Mouse (Mus musculus): Measurements from ENCODE around the gene Slc23a2. TPM values are rescaled to one million over a fixed set of nuclear protein-coding genes. Genes with fewer than 3 reads are reported as not detected.

Gene Slc23a2
- polyA plus RNA-seq (2012; rRNA removed) = 3.2 and 3.6 TPM in 2 replicates

- Histone ChIP-seq H3K27me3 (ENCODE audit: control insufficient read depth, insufficient read depth, low read length) (no peaks in the 10 kb centered on the region), H3K27ac (ENCODE audit: control insufficient read depth, insufficient read depth, low read depth, low read length) (no peak within 1 kb of the TSS), H3K4me1 (ENCODE audit: control insufficient read depth, insufficient read depth, low read length) (peaks cover 10% of the 10 kb centered on the region), H3K4me3 (ENCODE audit: control insufficient read depth, low read depth, low read length) (peak within 1 kb of the TSS; percentile 89), H3K36me3 (ENCODE audit: control insufficient read depth, insufficient read depth, low read length) (no peaks in the 10 kb centered on the region)
- TF ChIP-seq POLR2A (IDR thresholded peaks at IDR 0.05; ENCODE audit: control insufficient read depth, low read depth, low read length) = 0 out of 2 replicates have a peak, but pooled peaks have one; percentile 14
- no peak for TF ChIP-seq CTCF (IDR thresholded peaks at IDR 0.05; ENCODE audit: control insufficient read depth, insufficient read depth, insufficient replicate concordance, low read depth, low read length)
These were observed at the start of gene Slc23a2 for GRCm38 (mm10) chr2:132144971-132145691. Slc23a2 (minus strand) TSS chr2:132145108.

DNA sequence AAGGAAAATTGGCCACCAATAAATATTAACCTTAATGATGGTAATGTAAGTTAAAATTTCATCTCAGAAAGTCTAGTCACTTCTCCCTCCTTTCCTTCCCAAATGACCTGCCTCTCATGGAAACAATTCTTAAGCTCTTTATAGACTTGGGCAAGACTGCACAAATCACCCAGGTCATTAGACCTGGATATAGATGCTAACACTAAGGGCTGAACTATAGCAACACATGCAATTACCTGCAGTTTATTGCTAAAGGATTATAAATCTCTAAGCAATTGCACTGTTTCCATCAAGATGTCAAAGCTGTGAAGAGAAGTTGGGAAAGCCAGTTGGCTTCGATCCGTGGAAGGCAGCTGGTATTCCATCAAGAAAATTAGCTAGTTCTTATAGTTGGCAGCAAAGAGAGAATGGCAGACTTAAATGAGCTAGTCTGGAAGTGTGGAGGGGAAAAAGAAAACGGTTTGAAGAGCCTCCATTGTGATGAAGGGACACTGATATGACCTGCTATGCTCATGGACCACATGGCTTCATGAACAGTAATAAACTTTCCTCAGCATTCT lies 45.8 kb upstream of the Slc23a2 start:
- H3K36me3 ChIP-seq (ENCODE audit: control insufficient read depth, insufficient read depth, low read length) = no peaks in the 10 kb centered on the region
- no peaks in the 10 kb centered on the region for H3K4me1 ChIP-seq (ENCODE audit: control insufficient read depth, insufficient read depth, low read length)
- H3K27me3 ChIP-seq (ENCODE audit: control insufficient read depth, insufficient read depth, low read length) = no peaks in the 10 kb centered on the region
- TF ChIP-seq POLR2A (IDR thresholded peaks at IDR 0.05; ENCODE audit: control insufficient read depth, low read depth, low read length) (no peak), CTCF (IDR thresholded peaks at IDR 0.05; ENCODE audit: control insufficient read depth, insufficient read depth, insufficient replicate concordance, low read depth, low read length) (no peak)
- no peak overlapping the region for H3K4me3 ChIP-seq (ENCODE audit: control insufficient read depth, low read depth, low read length)
- no peak overlapping the region for H3K27ac ChIP-seq (ENCODE audit: control insufficient read depth, insufficient read depth, low read depth, low read length)

- no peak overlapping the region for H3K27ac ChIP-seq (ENCODE audit: control insufficient read depth, insufficient read depth, low read depth, low read length)
- no peak overlapping the region for H3K4me3 ChIP-seq (ENCODE audit: control insufficient read depth, low read depth, low read length)
- H3K36me3 ChIP-seq (ENCODE audit: control insufficient read depth, insufficient read depth, low read length) = no peaks in the 10 kb centered on the region
- no peaks in the 10 kb centered on the region for H3K4me1 ChIP-seq (ENCODE audit: control insufficient read depth, insufficient read depth, low read length)
- no peak for TF ChIP-seq POLR2A (IDR thresholded peaks at IDR 0.05; ENCODE audit: control insufficient read depth, low read depth, low read length)
- no peak for TF ChIP-seq CTCF (IDR thresholded peaks at IDR 0.05; ENCODE audit: control insufficient read depth, insufficient read depth, insufficient replicate concordance, low read depth, low read length)
- no peaks in the 10 kb centered on the region for H3K27me3 ChIP-seq (ENCODE audit: control insufficient read depth, insufficient read depth, low read length)
These were observed 39.0 kb upstream of the Slc23a2 start for GRCm38 (mm10) chr2:132183874-132184273.

GRCm38 (mm10) chr2:132180463-132181205 lies 35.7 kb upstream of the Slc23a2 start:
- H3K4me3 ChIP-seq (ENCODE audit: control insufficient read depth, low read depth, low read length) = no peak overlapping the region
- no peaks in the 10 kb centered on the region for H3K36me3 ChIP-seq (ENCODE audit: control insufficient read depth, insufficient read depth, low read length)
- TF ChIP-seq POLR2A (IDR thresholded peaks at IDR 0.05; ENCODE audit: control insufficient read depth, low read depth, low read length) (no peak), CTCF (IDR thresholded peaks at IDR 0.05; ENCODE audit: control insufficient read depth, insufficient read depth, insufficient replicate concordance, low read depth, low read length) (no peak)
- no peak overlapping the region for H3K27ac ChIP-seq (ENCODE audit: control insufficient read depth, insufficient read depth, low read depth, low read length)
- H3K4me1 ChIP-seq (ENCODE audit: control insufficient read depth, insufficient read depth, low read length) = no peaks in the 10 kb centered on the region
- no peaks in the 10 kb centered on the region for H3K27me3 ChIP-seq (ENCODE audit: control insufficient read depth, insufficient read depth, low read length)

- no peaks in the 10 kb centered on the region for H3K4me1 ChIP-seq (ENCODE audit: control insufficient read depth, insufficient read depth, low read length)
- H3K4me3 ChIP-seq (ENCODE audit: control insufficient read depth, low read depth, low read length) = no peak overlapping the region
- TF ChIP-seq CTCF (IDR thresholded peaks at IDR 0.05; ENCODE audit: control insufficient read depth, insufficient read depth, insufficient replicate concordance, low read depth, low read length) = no peak
- no peak for TF ChIP-seq POLR2A (IDR thresholded peaks at IDR 0.05; ENCODE audit: control insufficient read depth, low read depth, low read length)
- H3K36me3 ChIP-seq (ENCODE audit: control insufficient read depth, insufficient read depth, low read length) = no peaks in the 10 kb centered on the region
- no peaks in the 10 kb centered on the region for H3K27me3 ChIP-seq (ENCODE audit: control insufficient read depth, insufficient read depth, low read length)
- no peak overlapping the region for H3K27ac ChIP-seq (ENCODE audit: control insufficient read depth, insufficient read depth, low read depth, low read length)
These were observed 34.5 kb upstream of the Slc23a2 start for GRCm38 (mm10) chr2:132179371-132179770.

DNA sequence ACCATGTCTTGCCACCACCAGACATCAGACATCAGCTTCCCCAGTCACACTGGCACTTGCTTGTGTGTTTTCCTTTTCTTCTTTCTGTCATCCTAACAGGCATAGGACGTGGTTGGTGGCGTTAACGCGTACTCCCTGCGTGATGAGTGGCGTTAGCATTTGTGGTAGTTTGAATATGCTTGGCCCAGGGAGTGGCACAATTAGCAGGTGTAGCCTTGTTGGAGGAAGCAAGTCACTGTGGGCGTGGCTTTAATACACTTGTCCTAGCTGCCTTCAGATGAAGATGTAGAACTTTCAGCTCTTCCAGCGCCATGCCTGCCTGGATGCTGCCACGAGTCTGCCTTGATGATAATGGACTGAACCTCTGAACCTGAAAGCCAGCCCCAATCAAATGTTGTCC lies 32.5 kb upstream of the Slc23a2 start:
- TF ChIP-seq POLR2A (IDR thresholded peaks at IDR 0.05; ENCODE audit: control insufficient read depth, low read depth, low read length) (no peak), CTCF (IDR thresholded peaks at IDR 0.05; ENCODE audit: control insufficient read depth, insufficient read depth, insufficient replicate concordance, low read depth, low read length) (no peak)

DNA sequence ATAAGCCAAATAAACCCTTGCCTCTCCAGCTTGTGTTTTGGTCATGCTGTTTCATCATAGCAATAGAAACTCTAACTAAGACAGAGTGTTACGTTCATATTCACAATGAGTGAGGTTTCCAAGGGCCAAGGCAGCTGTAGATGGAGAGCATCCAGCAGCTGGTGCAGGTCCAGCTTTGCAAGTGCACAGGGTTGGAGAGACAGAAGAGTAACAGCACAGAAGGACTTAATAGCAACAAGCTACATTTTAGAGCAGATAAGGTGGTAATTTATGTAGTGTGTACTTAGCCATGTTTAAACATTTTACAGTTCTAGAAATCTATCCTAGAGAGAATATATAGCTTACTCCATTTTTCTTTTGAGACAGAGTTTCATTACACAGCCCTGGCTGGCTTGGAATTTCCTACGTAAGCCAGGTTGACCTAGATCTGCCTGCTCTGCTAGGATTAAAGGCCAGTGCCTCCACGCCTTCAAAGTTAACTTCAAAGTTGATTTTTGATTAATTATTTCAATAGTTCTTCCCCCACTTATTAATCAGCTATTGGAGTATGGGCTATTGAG lies 31.5 kb upstream of the Slc23a2 start:
- no peaks in the 10 kb centered on the region for H3K36me3 ChIP-seq (ENCODE audit: control insufficient read depth, insufficient read depth, low read length)
- no peak overlapping the region for H3K27ac ChIP-seq (ENCODE audit: control insufficient read depth, insufficient read depth, low read depth, low read length)
- no peak for TF ChIP-seq POLR2A (IDR thresholded peaks at IDR 0.05; ENCODE audit: control insufficient read depth, low read depth, low read length)
- no peaks in the 10 kb centered on the region for H3K27me3 ChIP-seq (ENCODE audit: control insufficient read depth, insufficient read depth, low read length)
- no peaks in the 10 kb centered on the region for H3K4me1 ChIP-seq (ENCODE audit: control insufficient read depth, insufficient read depth, low read length)
- no peak overlapping the region for H3K4me3 ChIP-seq (ENCODE audit: control insufficient read depth, low read depth, low read length)

More for the DNA sequence above, 32.5 kb upstream of the Slc23a2 start:
- Histone ChIP-seq H3K4me3 (ENCODE audit: control insufficient read depth, low read depth, low read length) (no peak overlapping the region), H3K36me3 (ENCODE audit: control insufficient read depth, insufficient read depth, low read length) (no peaks in the 10 kb centered on the region), H3K27me3 (ENCODE audit: control insufficient read depth, insufficient read depth, low read length) (no peaks in the 10 kb centered on the region), H3K4me1 (ENCODE audit: control insufficient read depth, insufficient read depth, low read length) (no peaks in the 10 kb centered on the region), H3K27ac (ENCODE audit: control insufficient read depth, insufficient read depth, low read depth, low read length) (no peak overlapping the region)
